Mouse (Mus musculus) cortical plate, adult 2 months (tissue): ENCODE results near the gene Dpy19l1.

Experiments used
- CTCF ChIP-seq: fragments of 200-500 bp; IDR thresholded peaks from 2 replicates; pipeline ENCODE4 v1.5.1; 2011; ENCODE audit warnings: mild to moderate bottlenecking, control low read depth, low read length; ENCODE audit not compliant: insufficient read depth; ENCODE audit errors: extremely low read depth
- POLR2A ChIP-seq: fragments of 200-500 bp; IDR thresholded peaks from 2 replicates; pipeline ENCODE4 v1.6.1; 2011; ENCODE audit warnings: mild to moderate bottlenecking, low read length, control low read depth; ENCODE audit not compliant: insufficient read depth; ENCODE audit errors: extremely low read depth

- TF ChIP-seq CTCF (no peak), POLR2A (no peak)
Measured at GRCm38 (mm10) chr9:24429721-24430120, 73.2 kb downstream of the Dpy19l1 start.
